Mouse (Mus musculus): Measurements from ENCODE around the gene Flvcr1.

DNA sequence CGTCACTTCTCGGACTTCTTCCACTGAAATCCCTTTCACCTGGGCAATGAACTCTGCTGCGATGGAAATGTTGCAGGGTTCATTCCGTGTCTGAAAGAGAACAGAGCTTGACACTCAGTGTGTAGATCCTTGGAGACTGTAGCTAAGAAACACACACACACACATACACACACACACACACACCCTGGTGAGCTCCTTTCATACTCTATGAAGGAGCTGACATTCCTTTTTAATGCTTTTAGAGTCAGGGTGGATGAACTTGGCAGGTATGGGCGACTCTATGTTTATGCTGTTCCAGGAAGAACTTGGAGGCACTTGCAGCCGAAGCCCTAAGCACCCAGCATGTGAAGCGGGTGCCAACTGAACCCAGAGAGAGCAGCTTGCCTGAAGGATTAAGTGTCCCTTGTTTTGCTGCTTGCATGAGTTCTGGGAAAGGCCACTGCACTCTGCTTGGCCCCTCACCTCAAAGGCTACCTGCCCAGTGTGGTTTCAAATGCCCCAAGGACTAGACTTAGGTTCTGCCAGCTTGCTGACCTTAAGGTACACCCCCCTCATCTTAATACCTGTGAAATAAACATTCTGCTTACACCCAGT, 20.4 kb upstream of the Flvcr1 start:
- TF ChIP-seq MAFK (IDR thresholded peaks at IDR 0.05; ENCODE audit: insufficient read depth, low read depth, low read length) (no peak), HCFC1 (IDR thresholded peaks at IDR 0.05; ENCODE audit: borderline replicate concordance, insufficient read depth, low read length) (no peak), ZNF384 (IDR thresholded peaks at IDR 0.05; ENCODE audit: low read depth, low read length) (no peak), ZC3H11A (IDR thresholded peaks at IDR 0.05; ENCODE audit: borderline replicate concordance, low read depth, low read length) (no peak), CHD2 (IDR thresholded peaks at IDR 0.05; ENCODE audit: low read depth, low read length) (no peak)

All from ES-E14 (cell line).